Mouse (Mus musculus) limb, embryonic 11.5 days (tissue): ENCODE data around the gene Tmem44. TPM values are rescaled to one million over a fixed set of nuclear protein-coding genes. Genes with fewer than 3 reads are reported as not detected.

Source experiments
- ATAC-seq: fragments of 200-750 bp; cut with Nextera tagmentation; 2 replicates; pipeline ENCODE4 v1.8.0; 2017; ENCODE audit warnings: low read depth; ENCODE audit not compliant: insufficient number of reproducible peaks, low FRiP score, low TSS enrichment
- DNase-seq: peaks from one replicate; pipeline ENCODE4 v3.0.0-alpha.2; 2015; ENCODE audit warnings: low spot score
- H3K27ac ChIP-seq: fragments of 300-500 bp; sonication (generic); replicated peaks from 2 replicates; pipeline ENCODE4 v1.5.1; 2014; ENCODE audit warnings: low read depth, mild to moderate bottlenecking, low read length
- H3K27me3 ChIP-seq: fragments of 300-500 bp; sonication (generic); 2 replicates; pipeline ENCODE4 v1.6.1; 2014; ENCODE audit warnings: mild to moderate bottlenecking, low read length, mixed read lengths; ENCODE audit not compliant: control insufficient read depth, insufficient read depth
- H3K36me3 ChIP-seq: fragments of 300-500 bp; sonication (generic); 2 replicates; pipeline ENCODE4 v1.6.1; 2014; ENCODE audit warnings: mild to moderate bottlenecking, low read length, moderate library complexity, mixed read lengths; ENCODE audit not compliant: control insufficient read depth, insufficient read depth
- H3K4me1 ChIP-seq: fragments of 300-500 bp; sonication (generic); 2 replicates; pipeline ENCODE4 v1.6.1; 2014; ENCODE audit warnings: low read length, mixed read lengths; ENCODE audit not compliant: control insufficient read depth, insufficient read depth
- H3K4me2 ChIP-seq: fragments of 300-500 bp; sonication (generic); 2 replicates; pipeline ENCODE4 v1.6.1; 2014; ENCODE audit warnings: low read depth, mild to moderate bottlenecking, moderate library complexity; ENCODE audit not compliant: severe bottlenecking
- H3K4me3 ChIP-seq: fragments of 300-500 bp; sonication (generic); 2 replicates; pipeline ENCODE4 v1.5.1; 2014; ENCODE audit warnings: low read depth, low read length
- H3K9ac ChIP-seq: fragments of 300-500 bp; sonication (generic); 2 replicates; pipeline ENCODE4 v1.6.1; 2014; ENCODE audit warnings: mild to moderate bottlenecking, low read length
- H3K9me3 ChIP-seq: fragments of 300-500 bp; sonication (generic); 2 replicates; pipeline ENCODE4 v1.6.1; 2016; ENCODE audit warnings: low read length; ENCODE audit not compliant: control insufficient read depth
- WGBS: fragments of 180-500 bp; shearing (Covaris S2); extraction: QIAGEN DNeasy Blood & Tissue Kit; methylation state at CpG from one replicate; pipeline ENCODE4 v1.1.7; 2014; 5-methylcytosine and 5-hydroxymethylcytosine counted together
- polyA plus RNA-seq: library from polyadenylated mRNA; unstranded; fragments of >200 nt; fragmentation: Nextera tagmentation; extraction: Ambion mirVana; gene quantifications from 2 replicates; pipeline ENCODE4 v1.2.1, GENCODE M21; 2014

The Tmem44 gene
- 17.2 and 20.9 TPM in 2 replicates for polyA plus RNA-seq

DNA sequence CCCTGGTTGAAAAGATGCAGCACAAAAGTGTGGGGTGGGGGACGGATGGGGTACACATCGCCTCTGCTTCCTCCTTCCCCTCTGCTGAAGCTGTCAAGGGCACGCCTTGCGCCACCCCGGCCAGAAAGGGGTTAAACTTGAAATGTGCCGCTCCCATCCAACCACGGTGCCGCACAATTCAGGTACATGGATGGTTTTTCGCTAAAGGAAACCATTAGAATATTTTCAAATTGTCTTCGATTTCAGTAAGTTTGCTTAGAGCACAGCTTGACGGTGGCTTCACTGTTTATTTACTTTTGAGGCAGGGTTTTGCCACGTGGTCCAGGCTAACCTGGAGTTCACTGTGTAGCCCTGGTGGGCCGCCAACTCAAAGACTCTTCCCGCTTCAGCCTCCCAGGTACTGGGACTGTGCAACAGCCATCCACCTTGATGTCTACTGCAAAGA lies at the start of gene Tmem44:
Tmem44 (minus strand) TSS at position 95 of the 445 bp plus-strand sequence.
- H3K4me3 ChIP-seq = peak within 1 kb of the TSS; percentile 63
- peak within 1 kb of the TSS; percentile 70 for H3K4me2 ChIP-seq
- peak; percentile 23; the same call in 1 of the 2 replicates for ATAC-seq
- H3K27me3 ChIP-seq = no peaks in the 10 kb centered on the region
- H3K9me3 ChIP-seq = no peaks in the 10 kb centered on the region
- no peak within 1 kb of the TSS for H3K27ac ChIP-seq
- H3K4me1 ChIP-seq = no peaks in the 10 kb centered on the region
- no peak for DNase-seq
- H3K9ac ChIP-seq = peak within 1 kb of the TSS; percentile 96
- WGBS = 8% methylated on average over 14 of the region's 14 CpGs
- peaks cover 6% of the 10 kb centered on the region for H3K36me3 ChIP-seq

DNA sequence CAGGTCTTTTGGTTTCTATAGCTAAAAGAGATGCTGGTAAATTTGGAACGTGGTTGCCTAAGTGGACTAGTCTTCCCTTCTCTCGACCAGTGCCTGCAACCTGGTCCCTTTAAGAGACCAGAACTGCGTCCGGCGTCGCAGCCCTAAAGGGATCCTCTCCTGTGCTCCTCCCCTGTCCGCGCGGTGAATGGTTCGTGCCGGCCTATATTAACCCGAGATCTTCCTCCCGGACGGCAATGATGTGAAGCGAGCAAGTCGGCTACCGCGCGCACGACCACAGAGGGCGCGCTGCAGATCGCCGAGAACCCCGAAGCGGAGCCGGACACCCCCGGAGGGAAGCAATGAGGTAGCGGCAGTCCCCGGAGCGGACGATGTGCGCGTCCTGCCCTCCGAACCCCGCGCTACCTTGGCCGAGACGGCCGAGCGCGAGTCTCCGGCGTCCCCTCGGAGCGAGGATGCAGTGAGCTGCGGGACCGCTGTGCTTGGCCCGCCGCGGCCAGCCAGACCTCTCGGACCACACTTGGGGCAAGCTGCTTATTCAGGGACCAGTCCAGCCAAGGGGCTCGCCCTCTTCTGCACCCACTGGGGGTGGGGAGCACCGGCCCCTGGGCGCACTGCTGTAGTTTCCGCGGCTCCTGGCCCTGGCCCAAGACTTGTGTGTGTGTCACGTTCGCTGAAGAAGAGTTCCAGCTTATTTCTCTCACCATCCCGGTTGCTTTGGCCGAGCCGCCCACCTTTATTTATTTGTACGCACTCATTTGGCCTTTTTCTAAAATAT lies 49.0 kb upstream of the Tmem44 start, which contains the start of gene Fam43a:
Fam43a (plus strand) TSS at position 233 of the 778 bp plus-strand sequence.
- H3K36me3 ChIP-seq = no peaks in the 10 kb centered on the region
- H3K9me3 ChIP-seq = no peaks in the 10 kb centered on the region
- peak within 1 kb of the TSS; percentile 66 for H3K9ac ChIP-seq
- DNase-seq (peak; percentile 87), ATAC-seq (0 out of 2 replicates have a peak, but pooled peaks have one; percentile 44)
- H3K4me3 ChIP-seq = peak within 1 kb of the TSS; percentile 57
- under 1% methylated on average over 58 of the region's 63 CpGs for WGBS
- peaks cover 5% of the 10 kb centered on the region; the same call in 1 of the 2 replicates for H3K27me3 ChIP-seq
- peak within 1 kb of the TSS; percentile 95 for H3K4me2 ChIP-seq
- H3K4me1 ChIP-seq = peaks cover 30% of the 10 kb centered on the region
- H3K27ac ChIP-seq = no peak within 1 kb of the TSS

GRCm38 (mm10) chr16:30596959-30597681 lies 46.5 kb upstream of the Tmem44 start:
- Histone ChIP-seq H3K9ac (no peak overlapping the region), H3K4me2 (no peak overlapping the region), H3K27me3 (peaks cover 5% of the 10 kb centered on the region; the same call in 1 of the 2 replicates)

GRCm38 (mm10) chr16:30595835-30596557 lies 45.4 kb upstream of the Tmem44 start:
- Histone ChIP-seq H3K9me3 (no peaks in the 10 kb centered on the region), H3K4me3 (no peak overlapping the region), H3K36me3 (no peaks in the 10 kb centered on the region), H3K9ac (no peak overlapping the region), H3K4me1 (peaks cover 6% of the 10 kb centered on the region), H3K27me3 (peaks cover 4% of the 10 kb centered on the region; the same call in 1 of the 2 replicates), H3K27ac (no peak overlapping the region), H3K4me2 (no peak overlapping the region)
- ATAC-seq (no peak), DNase-seq (no peak)
- 74% methylated on average over 14 of the region's 14 CpGs for WGBS

More at GRCm38 (mm10) chr16:30596959-30597681, 46.5 kb upstream of the Tmem44 start:
- H3K36me3 ChIP-seq = no peaks in the 10 kb centered on the region
- ATAC-seq (no peak), DNase-seq (peak; percentile 95)
- H3K9me3 ChIP-seq = no peaks in the 10 kb centered on the region
- 14% methylated on average over 16 of the region's 16 CpGs for WGBS
- no peak overlapping the region for H3K27ac ChIP-seq
- H3K4me3 ChIP-seq = no peak overlapping the region
- H3K4me1 ChIP-seq = peaks cover 17% of the 10 kb centered on the region

DNA sequence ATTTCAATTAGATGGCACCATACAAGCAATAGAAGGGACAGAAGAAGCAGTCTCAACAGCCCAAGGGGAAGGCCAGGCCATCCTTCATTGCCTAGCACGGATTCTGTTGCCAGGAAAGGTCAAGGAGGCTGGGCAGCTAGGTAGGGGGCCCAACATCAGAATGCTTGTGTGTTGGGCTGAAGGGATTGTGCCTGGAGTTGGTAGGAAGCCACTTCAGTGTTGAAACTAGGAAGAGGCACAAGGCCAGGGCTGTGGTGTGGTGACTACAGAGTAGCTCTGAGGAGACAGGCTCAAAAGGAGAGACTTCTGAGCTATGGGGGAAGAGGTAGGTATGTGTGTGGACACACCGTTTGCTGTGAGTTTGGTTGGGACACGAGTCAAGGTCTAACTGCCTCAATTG lies 44.7 kb upstream of the Tmem44 start:
- peaks cover 2% of the 10 kb centered on the region; the same call in 1 of the 2 replicates for H3K4me1 ChIP-seq
- no peaks in the 10 kb centered on the region for H3K9me3 ChIP-seq
- no peaks in the 10 kb centered on the region; the same call in 1 of the 2 replicates for H3K27me3 ChIP-seq
- ATAC-seq (no peak), DNase-seq (no peak)
- no peaks in the 10 kb centered on the region for H3K36me3 ChIP-seq
- no peak overlapping the region for H3K27ac ChIP-seq
- no peak overlapping the region for H3K9ac ChIP-seq
- WGBS = 49% methylated on average over 3 of the region's 3 CpGs
- H3K4me2 ChIP-seq = no peak overlapping the region
- no peak overlapping the region for H3K4me3 ChIP-seq

- 45% methylated on average over 3 of the region's 3 CpGs for WGBS
- ATAC-seq (no peak), DNase-seq (no peak)
- H3K4me2 ChIP-seq = no peak overlapping the region
- H3K9ac ChIP-seq = no peak overlapping the region
- no peak overlapping the region for H3K27ac ChIP-seq
- 0 out of 2 replicates have a peak, but pooled peaks cover 2% of the 10 kb centered on the region for H3K4me1 ChIP-seq
- H3K4me3 ChIP-seq = no peak overlapping the region
- H3K9me3 ChIP-seq = no peaks in the 10 kb centered on the region
- H3K36me3 ChIP-seq = no peaks in the 10 kb centered on the region
- H3K27me3 ChIP-seq = no peaks in the 10 kb centered on the region; the same call in 1 of the 2 replicates
These were observed 41.3 kb upstream of the Tmem44 start for GRCm38 (mm10) chr16:30591990-30592389.

DNA sequence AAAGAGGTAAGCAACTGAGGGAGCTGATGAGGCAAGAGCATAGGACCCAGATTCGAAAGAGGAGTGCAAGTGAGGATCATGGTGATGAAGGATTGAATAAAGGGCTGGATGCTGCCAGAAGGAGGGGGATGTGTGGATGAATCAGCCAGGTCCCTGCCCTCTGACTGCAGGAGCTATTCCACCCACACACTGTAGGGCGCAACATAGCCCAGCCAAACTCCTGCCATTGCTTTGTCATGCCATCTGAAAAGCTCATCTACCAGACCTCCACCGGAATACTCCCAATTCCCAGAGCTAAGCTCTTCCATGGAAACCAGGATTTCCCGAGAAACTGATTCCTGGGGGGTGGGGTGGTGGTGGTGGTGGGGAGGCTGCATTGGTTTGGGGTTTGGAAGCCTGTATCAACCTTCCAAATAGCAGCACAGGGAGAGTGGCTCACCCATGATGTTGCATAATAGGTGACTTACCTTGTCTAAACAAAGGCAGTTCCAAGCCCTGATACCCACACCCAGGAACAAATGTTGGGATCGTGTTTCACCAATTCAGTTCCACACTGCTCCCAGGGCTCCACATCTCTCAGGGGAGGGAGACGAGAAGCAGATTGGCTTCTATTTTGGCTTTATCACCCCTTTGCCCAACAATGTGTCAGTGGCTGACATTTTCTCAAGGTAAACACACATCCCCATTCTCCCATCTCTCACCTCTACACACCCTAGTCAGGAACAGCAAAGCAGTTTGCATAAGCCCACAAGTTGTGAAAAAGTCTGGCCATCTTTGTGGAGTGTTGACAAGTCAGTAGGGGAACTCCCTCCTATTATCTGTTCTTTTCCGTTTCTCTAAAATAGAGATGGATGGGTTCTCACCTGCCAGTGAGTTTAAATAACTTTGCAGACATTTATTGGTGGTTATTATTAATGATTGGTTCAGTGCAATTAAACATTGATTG lies 39.9 kb upstream of the Tmem44 start:
- 0 out of 2 replicates have a peak, but pooled peaks cover 2% of the 10 kb centered on the region for H3K36me3 ChIP-seq
- no peak overlapping the region for H3K9ac ChIP-seq
- no peaks in the 10 kb centered on the region for H3K27me3 ChIP-seq
- H3K4me1 ChIP-seq = 0 out of 2 replicates have a peak, but pooled peaks cover 2% of the 10 kb centered on the region
- no peak for ATAC-seq
- DNase-seq = no peak
- no peak overlapping the region for H3K27ac ChIP-seq
- H3K9me3 ChIP-seq = no peaks in the 10 kb centered on the region
- WGBS = 35% methylated on average over 7 of the region's 7 CpGs
- no peak overlapping the region for H3K4me3 ChIP-seq
- H3K4me2 ChIP-seq = no peak overlapping the region
